Mouse (Mus musculus) left cerebral cortex, adult 9 months (tissue): Measurements from ENCODE around the gene Ppp6r1.

Experiments
- DNase-seq, 2 experiments: peaks; one replicate each; pipeline ENCODE4 v3.0.0; 2022; ENCODE audit warnings: low spot score in 2 of 2

Ppp6r1 gene

GRCm38 (mm10) chr7:4658912-4659551, at the start of gene Ppp6r1:
Ppp6r1 (minus strand) TSS chr7:4659019.
- peak; percentile 95 to 98 for DNase-seq

DNA sequence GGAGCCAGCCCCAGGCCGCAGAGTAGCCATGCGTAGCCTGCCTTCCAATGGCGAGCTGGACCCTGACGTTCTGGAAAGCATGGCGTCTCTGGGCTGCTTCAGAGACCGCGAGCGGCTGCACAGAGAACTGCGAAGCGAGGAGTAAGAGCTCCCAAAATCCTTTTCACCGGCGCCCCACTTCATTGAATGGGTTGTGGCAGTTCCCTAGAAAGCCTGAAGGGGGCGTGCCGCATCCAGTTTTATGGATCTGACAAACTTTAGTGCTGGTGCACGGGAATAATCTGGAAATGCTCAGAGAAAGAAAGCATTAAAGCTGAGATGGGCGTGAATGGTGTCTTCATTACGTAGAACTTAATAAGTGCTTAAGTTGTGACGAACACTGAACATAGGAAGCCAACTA, 46.3 kb upstream of the Ppp6r1 start:
- DNase-seq, result no peak

GRCm38 (mm10) chr7:4703195-4703594, 44.4 kb upstream of the Ppp6r1 start:
- DNase-seq, result no peak

GRCm38 (mm10) chr7:4702334-4702733, 43.5 kb upstream of the Ppp6r1 start:
- no peak for DNase-seq

- no peak for DNase-seq
These were observed 34.2 kb upstream of the Ppp6r1 start for GRCm38 (mm10) chr7:4693004-4693403.

GRCm38 (mm10) chr7:4690951-4691653, 32.3 kb upstream of the Ppp6r1 start:
- no peak for DNase-seq

DNA sequence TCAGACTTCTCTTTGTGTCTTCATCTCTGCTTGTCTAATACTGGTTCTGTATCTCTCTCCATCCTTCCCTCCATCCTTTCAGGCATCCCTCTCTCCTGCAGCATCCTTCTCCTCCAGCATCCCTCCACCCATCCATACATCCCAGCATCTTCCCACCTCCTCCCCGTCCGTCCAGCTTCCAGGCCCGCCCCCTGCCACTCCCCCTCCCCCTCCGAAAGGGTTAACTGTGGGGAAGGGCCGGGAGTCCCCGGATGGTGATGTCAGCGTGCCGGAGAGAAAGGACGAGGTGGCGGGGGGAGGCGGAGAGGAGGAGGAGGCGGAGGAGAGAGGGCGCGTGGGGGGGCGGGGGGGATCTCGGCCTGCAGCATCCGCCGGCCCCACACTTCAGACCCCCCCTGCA, 31.6 kb upstream of the Ppp6r1 start, which contains the start of gene Brsk1:
Gene Brsk1, plus strand, starts transcription at position 218 of the 400 bp plus-strand sequence.
- DNase-seq, result peak; percentile 42 to 84

DNA sequence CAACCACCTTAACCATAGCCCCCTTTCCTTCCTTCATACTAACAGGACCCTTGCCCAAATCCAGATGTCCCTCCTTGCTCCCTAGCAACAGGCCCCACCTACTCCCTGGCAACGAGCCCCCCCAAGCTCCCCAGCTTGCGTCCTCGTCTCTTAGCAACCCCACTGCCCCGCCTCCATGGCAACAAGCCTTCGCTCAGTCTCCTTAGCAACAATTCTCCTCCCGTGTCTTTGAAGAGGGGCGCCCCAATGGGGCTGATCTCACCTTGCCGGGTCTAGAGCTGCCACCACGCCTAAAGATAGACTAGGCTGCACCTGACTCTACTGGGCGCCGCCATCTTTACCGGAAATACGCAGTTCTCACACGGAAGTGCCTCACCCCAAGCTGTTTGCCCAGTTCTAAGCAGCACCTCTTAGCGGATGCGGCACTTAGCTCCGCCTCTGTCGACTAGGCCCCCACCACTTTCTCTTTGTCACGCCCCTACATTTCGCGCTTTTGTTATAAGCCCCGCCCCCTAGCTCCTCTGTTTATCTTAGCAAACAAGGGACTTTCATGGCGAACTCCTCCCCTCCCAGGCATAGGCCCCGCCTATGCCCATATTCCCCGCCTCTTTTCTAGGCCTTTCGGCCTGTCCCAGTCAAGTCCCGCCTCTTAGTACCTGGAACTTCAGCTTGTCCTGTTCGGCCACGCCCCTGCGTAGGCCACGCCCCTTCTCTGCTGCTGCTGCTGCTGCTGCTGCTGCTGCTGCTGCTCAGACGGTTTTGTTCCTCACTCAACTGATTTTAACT, 26.0 kb upstream of the Ppp6r1 start, which contains the start of gene Hspbp1:
Gene Hspbp1, minus strand, starts transcription at position 437 of the 786 bp plus-strand sequence.
- DNase-seq, result peak; percentile 95

GRCm38 (mm10) chr7:4684203-4684602, 25.4 kb upstream of the Ppp6r1 start:
- no peak for DNase-seq

- no peak for DNase-seq
These were observed 24.5 kb upstream of the Ppp6r1 start for GRCm38 (mm10) chr7:4683307-4683706.

DNA sequence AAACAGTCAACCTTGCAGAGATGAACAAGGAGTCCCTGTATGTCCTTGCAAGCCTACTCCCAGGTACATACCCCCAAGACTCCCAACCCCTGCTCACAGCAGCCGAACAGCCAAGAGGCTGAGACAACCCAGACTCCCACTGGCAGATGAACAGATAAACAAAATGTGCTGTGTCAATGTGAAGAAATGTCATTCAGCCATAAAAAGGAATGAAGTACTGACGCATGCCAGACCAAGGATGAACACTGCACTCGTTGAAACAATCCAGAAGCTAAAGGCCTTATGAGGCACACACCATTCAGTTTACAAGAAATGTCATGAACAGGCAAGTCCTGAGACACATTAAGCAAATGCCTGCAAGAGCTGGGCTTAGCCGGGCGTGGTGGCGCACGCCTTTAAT, 16.4 kb upstream of the Ppp6r1 start:
- DNase-seq, result no peak

DNA sequence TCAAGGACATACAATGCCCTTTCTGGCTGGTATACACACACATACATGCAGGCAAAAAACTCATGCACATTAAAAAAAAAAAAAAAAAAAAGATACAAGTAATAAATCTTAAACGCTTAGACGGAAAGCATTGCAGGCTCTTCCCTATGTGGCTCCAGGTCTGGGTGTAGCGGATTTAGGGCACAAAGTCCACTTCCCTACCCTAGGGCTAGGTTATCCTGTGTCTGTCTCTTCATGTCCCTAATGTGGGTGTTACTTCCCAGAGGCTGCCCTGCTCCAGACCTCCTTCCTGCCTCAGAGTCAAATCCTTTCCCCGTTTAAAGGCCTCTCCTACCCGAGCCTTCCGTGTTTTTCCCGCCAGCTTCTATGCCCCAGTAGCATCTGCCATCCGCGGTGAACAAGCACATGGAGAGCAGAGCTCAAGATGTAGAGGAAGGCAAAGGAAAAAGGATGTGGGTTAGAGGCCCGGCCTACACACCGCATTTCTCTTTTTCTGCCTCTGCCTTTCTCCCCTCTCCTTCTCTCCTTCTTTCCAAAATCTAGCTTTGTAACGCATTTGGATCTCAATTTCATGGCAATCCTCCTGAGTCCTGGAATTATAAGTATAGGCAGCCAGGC, 15.4 kb upstream of the Ppp6r1 start:
- no peak for DNase-seq

DNA sequence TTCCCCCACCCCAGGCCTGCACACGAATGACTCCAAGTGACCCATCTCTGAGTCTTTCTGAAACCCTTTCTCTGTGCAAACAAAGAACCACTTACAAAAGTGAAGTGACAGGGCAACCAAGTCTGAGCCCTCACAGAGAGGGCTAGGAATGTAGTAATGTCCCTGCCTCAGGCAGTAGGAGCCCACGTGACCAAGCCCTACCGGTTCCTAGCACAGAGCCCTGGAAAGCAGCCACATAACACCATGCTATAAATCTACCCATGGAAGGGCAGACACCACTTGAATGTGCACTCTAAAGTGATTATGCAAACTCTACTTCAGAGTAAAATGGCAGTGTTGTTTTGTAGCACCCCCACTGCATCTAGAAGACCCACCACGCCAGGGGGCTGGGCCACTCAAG, 13.1 kb upstream of the Ppp6r1 start:
- no peak for DNase-seq

DNA sequence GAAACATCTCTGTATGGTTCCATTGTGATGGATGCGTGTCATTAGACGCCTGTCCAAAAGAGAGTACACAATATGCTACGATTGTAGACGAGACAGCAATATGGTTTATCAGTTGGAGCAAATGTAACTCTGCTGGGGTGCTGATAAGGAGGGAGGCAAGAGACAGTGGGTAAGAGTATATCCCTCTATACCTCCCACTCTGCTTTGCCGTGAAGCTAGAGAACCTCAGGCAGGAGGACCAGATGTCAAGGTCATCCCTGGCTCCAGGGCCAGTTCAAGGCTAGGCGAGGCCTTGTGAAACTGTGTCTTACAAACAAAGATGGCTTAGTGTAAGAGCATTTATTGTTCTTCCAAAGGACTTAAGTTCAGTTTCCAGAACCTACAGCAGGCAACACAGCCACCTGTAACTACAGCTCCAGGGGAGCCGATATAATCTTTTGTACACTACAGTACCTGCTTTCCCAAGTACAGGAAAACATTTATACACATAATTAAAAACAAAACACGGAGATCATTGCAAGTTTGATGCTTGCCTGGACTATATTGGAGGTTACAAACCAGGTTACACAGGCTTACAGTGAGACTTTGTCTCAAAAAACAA, 11.9 kb upstream of the Ppp6r1 start:
- DNase-seq, result no peak

GRCm38 (mm10) chr7:4669156-4669555, 10.3 kb upstream of the Ppp6r1 start:
- no peak for DNase-seq

GRCm38 (mm10) chr7:4668506-4668905, 9.7 kb upstream of the Ppp6r1 start:
- DNase-seq, result no peak

GRCm38 (mm10) chr7:4666871-4667270, 8.1 kb upstream of the Ppp6r1 start:
- DNase-seq, result no peak

- no peak for DNase-seq
These were observed 4.9 kb upstream of the Ppp6r1 start for GRCm38 (mm10) chr7:4663742-4664141.

DNA sequence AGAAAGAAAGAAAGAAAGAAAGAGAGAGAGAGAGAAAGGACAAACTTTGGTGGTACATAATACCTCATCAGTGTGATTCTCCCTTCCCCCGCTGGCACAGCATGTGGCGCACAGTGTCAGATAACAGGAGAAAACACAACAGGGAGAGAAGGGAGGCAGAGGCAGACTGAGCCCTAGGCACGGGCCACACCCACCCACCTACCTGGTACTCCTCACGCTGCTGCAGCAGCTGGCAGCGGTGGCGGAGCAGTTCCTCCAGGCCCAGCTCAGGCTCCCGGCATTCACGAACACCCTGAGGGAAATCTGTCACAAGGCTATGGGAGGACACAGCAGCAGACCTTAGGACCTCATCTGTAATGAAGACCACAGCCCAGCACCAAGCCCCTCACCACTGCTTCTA, 4.4 kb upstream of the Ppp6r1 start:
- DNase-seq, result no peak

GRCm38 (mm10) chr7:4659911-4660443, 1.2 kb upstream of the Ppp6r1 start:
- DNase-seq, result no peak

DNA sequence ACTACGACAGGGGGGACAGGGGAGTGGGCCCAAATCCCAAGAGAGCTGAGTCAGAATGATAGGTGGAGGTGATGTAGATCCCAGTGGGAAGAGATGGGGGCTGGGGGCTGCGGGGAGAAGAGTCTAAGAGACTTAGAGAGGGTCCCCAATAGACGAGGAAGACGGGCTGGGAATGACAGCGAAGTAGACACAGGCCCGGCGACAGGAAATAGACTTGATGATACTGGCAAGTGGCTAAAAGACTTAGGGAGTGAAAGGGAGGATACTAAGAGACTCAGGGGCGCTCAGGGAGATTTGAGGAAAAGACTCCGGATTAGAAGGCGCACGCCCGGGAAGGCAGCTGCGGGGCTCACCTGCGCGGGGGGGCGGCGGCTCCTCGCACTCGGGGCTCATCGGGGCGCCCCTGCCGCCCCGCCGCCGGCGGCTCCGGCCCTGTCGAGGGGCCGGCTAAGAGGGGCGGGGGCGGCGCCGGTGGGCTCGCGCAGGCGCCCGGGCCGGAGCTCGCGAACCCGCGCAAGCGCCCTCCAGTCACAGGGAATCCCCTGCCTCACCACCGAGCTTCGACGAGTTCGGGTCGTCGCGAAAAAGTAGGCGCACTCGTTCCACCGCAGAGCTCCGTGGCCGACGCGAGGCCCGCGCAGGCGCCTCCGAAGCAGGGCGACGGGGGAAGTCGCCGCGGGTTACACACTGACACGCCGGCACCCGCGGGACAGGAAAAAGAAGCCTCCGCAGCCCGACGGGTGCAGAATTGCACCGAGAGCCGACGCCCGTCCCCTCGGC, 501 bp downstream of the Ppp6r1 start:
- DNase-seq, result peak in 1 of 2 experiments; percentile 23
